In genomic region chr4:105156955-105157275, GRCm38 (mm10) we compare ENCODE assay signal across 8 mouse cellular contexts. TPM values are rescaled to one million over a fixed set of nuclear protein-coding genes. Genes with fewer than 3 reads are reported as not detected.
DNase-seq lines count a peak whose midpoint lies in the region; ATAC-seq and TF ChIP-seq lines count a peak whose summit lies in the region.

No protein-coding gene starts in this region.

- intact Hi-C loops in left cerebral cortex, postnatal 4 days (cut with DNase I), result loop anchor here (5.0 to 10.0 kb wide), 3 partner anchors 760 to 1218 kb away; no protein-coding TSS in a partner anchor

- H3K27ac ChIP-seq in lung, embryonic 14.5 days (ENCODE audit: low read depth), result peak overlapping the region; percentile 96
- peak overlapping the region; percentile 98 for H3K27ac ChIP-seq in forebrain, embryonic 10.5 days
- peak overlapping the region; percentile 99 for H3K27ac ChIP-seq in limb, embryonic 11.5 days (replicated peaks; ENCODE audit: low read depth, low read length)
- peak overlapping the region; percentile 89 for H3K27ac ChIP-seq in neural tube, embryonic 15.5 days (replicated peaks)

- no peak for DNase-seq in lung, embryonic 14.5 days
- no peak for DNase-seq in lung, postnatal 4 days
- DNase-seq in forebrain, embryonic 10.5 days (ENCODE audit: extremely low spot score, low spot score), result no peak
- no peak for DNase-seq in limb, embryonic 11.5 days (ENCODE audit: low spot score)
- no peak for DNase-seq in left cerebral cortex, postnatal 4 days
- DNase-seq in spleen, adult 18-20 months, result no peak

- peaks cover 7% of the 10 kb centered on the region; the same call in 1 of the 2 replicates for H3K36me3 ChIP-seq in lung, embryonic 14.5 days (ENCODE audit: insufficient read depth)
- H3K36me3 ChIP-seq in forebrain, embryonic 10.5 days (replicated peaks), result peaks cover 15% of the 10 kb centered on the region
- no peaks in the 10 kb centered on the region for H3K36me3 ChIP-seq in limb, embryonic 11.5 days (ENCODE audit: control insufficient read depth, insufficient read depth, low read length)
- H3K36me3 ChIP-seq in neural tube, embryonic 15.5 days, result no peaks in the 10 kb centered on the region

- H3K27me3 ChIP-seq in lung, embryonic 14.5 days (ENCODE audit: insufficient read depth, low read length), result no peaks in the 10 kb centered on the region
- peaks cover 8% of the 10 kb centered on the region; the same call in 1 of the 2 replicates for H3K27me3 ChIP-seq in forebrain, embryonic 10.5 days (ENCODE audit: poor library complexity, severe bottlenecking)
- H3K27me3 ChIP-seq in limb, embryonic 11.5 days (ENCODE audit: control insufficient read depth, insufficient read depth, low read length), result no peaks in the 10 kb centered on the region
- H3K27me3 ChIP-seq in neural tube, embryonic 15.5 days (replicated peaks), result no peaks in the 10 kb centered on the region

- peak overlapping the region; percentile 73 for H3K4me2 ChIP-seq in lung, embryonic 14.5 days
- H3K4me2 ChIP-seq in limb, embryonic 11.5 days (ENCODE audit: low read depth, severe bottlenecking), result no peak overlapping the region
- H3K4me2 ChIP-seq in neural tube, embryonic 15.5 days, result peak overlapping the region; percentile 79

- H3K9me3 ChIP-seq in lung, embryonic 14.5 days (ENCODE audit: low read depth, low read length), result no peaks in the 10 kb centered on the region
- no peaks in the 10 kb centered on the region for H3K9me3 ChIP-seq in forebrain, embryonic 10.5 days
- no peaks in the 10 kb centered on the region for H3K9me3 ChIP-seq in limb, embryonic 11.5 days (ENCODE audit: control insufficient read depth, low read length)
- no peaks in the 10 kb centered on the region for H3K9me3 ChIP-seq in neural tube, embryonic 15.5 days (replicated peaks)

- TF ChIP-seq CTCF in lung, embryonic 14.5 days (IDR thresholded peaks at IDR 0.05; ENCODE audit: low read depth), result peak; percentile 58

- under 1% methylated on average over 4 of the region's 4 CpGs for WGBS in lung, embryonic 14.5 days
- WGBS in forebrain, embryonic 10.5 days, result under 1% methylated on average over 4 of the region's 4 CpGs
- WGBS in limb, embryonic 11.5 days, result 2% methylated on average over 4 of the region's 4 CpGs
- WGBS in neural tube, embryonic 15.5 days, result 0% methylated on average over 4 of the region's 4 CpGs

- no peak for ATAC-seq in lung, embryonic 14.5 days (ENCODE audit: insufficient read depth)
- ATAC-seq in limb, embryonic 11.5 days (ENCODE audit: insufficient number of reproducible peaks, low FRiP score, low TSS enrichment, low read depth), result no peak
- ATAC-seq in neural tube, embryonic 15.5 days (ENCODE audit: low FRiP score), result no peak; the same call in 1 of the 2 replicates
- ATAC-seq in activated CD4-positive, CD25-positive, alpha-beta regulatory T cell, adult 4 months, result no peak

- no peak overlapping the region; the same call in 1 of the 2 replicates for H3K9ac ChIP-seq in lung, embryonic 14.5 days
- H3K9ac ChIP-seq in limb, embryonic 11.5 days (ENCODE audit: low read length), result no peak overlapping the region; the same call in 1 of the 2 replicates
- no peak overlapping the region for H3K9ac ChIP-seq in neural tube, embryonic 15.5 days (replicated peaks)

- peaks cover 5% of the 10 kb centered on the region; the same call in 1 of the 2 replicates for H3K4me1 ChIP-seq in lung, embryonic 14.5 days (ENCODE audit: insufficient read depth)
- peaks cover 46% of the 10 kb centered on the region for H3K4me1 ChIP-seq in forebrain, embryonic 10.5 days
- peaks cover 16% of the 10 kb centered on the region; the same call in 1 of the 2 replicates for H3K4me1 ChIP-seq in limb, embryonic 11.5 days (ENCODE audit: control insufficient read depth, insufficient read depth, low read length)
- peaks cover 12% of the 10 kb centered on the region for H3K4me1 ChIP-seq in neural tube, embryonic 15.5 days

- H3K4me3 ChIP-seq in lung, embryonic 14.5 days (ENCODE audit: low read depth, low read length), result peak overlapping the region; percentile 74
- peak overlapping the region; percentile 87 for H3K4me3 ChIP-seq in forebrain, embryonic 10.5 days
- H3K4me3 ChIP-seq in limb, embryonic 11.5 days (ENCODE audit: low read depth, low read length), result peak overlapping the region; percentile 99
- H3K4me3 ChIP-seq in neural tube, embryonic 15.5 days (replicated peaks), result peak overlapping the region; percentile 59

RNA-seq across cellular contexts. Expression of gene Plpp3, which starts 0.2 kb away (rescaled TPM):
- 64.8 and 67.1 TPM in 2 replicates for polyA plus RNA-seq in lung, embryonic 14.5 days (2014; fragmentation: Nextera tagmentation; extraction: Ambion mirVana)
- polyA plus RNA-seq in forebrain, embryonic 10.5 days (2016; fragmentation: Nextera tagmentation; extraction: Ambion mirVana), result 57.2 and 59.4 TPM in 2 replicates
- polyA plus RNA-seq in limb, embryonic 11.5 days (2014; fragmentation: Nextera tagmentation; extraction: Ambion mirVana), result 76.1 and 81.8 TPM in 2 replicates
- polyA plus RNA-seq in neural tube, embryonic 15.5 days (2015; fragmentation: Nextera tagmentation; extraction: Ambion mirVana), result 72.6 and 73.6 TPM in 2 replicates
- total RNA-seq in left cerebral cortex, postnatal 4 days (2021), result 10 to 100 TPM; 65.1 to 71.3 TPM
- polyA plus RNA-seq in activated CD4-positive, CD25-positive, alpha-beta regulatory T cell, adult 4 months (2017; shearing (Covaris generic)), result not detected

RNA-seq across cellular contexts. Expression of gene Prkaa2, which starts 47.2 kb away (rescaled TPM):
- 1.2 and 1.9 TPM in 2 replicates for polyA plus RNA-seq in lung, embryonic 14.5 days (2014; fragmentation: Nextera tagmentation; extraction: Ambion mirVana)
- polyA plus RNA-seq in forebrain, embryonic 10.5 days (2016; fragmentation: Nextera tagmentation; extraction: Ambion mirVana), result 1.2 and 1.7 TPM in 2 replicates
- polyA plus RNA-seq in limb, embryonic 11.5 days (2014; fragmentation: Nextera tagmentation; extraction: Ambion mirVana), result 0.58 and 0.72 TPM in 2 replicates
- 9.6 and 10.7 TPM in 2 replicates for polyA plus RNA-seq in neural tube, embryonic 15.5 days (2015; fragmentation: Nextera tagmentation; extraction: Ambion mirVana)
- 10 to 100 TPM; 35.5 to 40.7 TPM for total RNA-seq in left cerebral cortex, postnatal 4 days (2021)
- under 1 TPM in 1 of 2 experiments, not detected in 1; 0.07 TPM for polyA plus RNA-seq in activated CD4-positive, CD25-positive, alpha-beta regulatory T cell, adult 4 months (2017; shearing (Covaris generic))

Comparison
In these comparisons a context has a peak if more than half of its experiments do, and no peak if none do; other contexts are left out.
1. RNA of gene Plpp3, which starts 0.2 kb away (polyA plus RNA-seq): 76.1 to 81.8 TPM in limb, embryonic 11.5 days, 72.6 to 73.6 TPM in neural tube, embryonic 15.5 days, 64.8 to 67.1 TPM in lung, embryonic 14.5 days and 57.2 to 59.4 TPM in forebrain, embryonic 10.5 days; not detected in activated CD4-positive, CD25-positive, alpha-beta regulatory T cell, adult 4 months; every median in the first group is over 10 times any median in the second.
2. Peak in every context shown above with its lines, with median percentiles within 50 percentile points of each other: H3K27ac ChIP-seq and H3K4me3 ChIP-seq.